Mouse (Mus musculus): ENCODE measurements around the gene Rdh16f2. TPM values are rescaled to one million over a fixed set of nuclear protein-coding genes. Genes with fewer than 3 reads are reported as not detected.
"Not testable (repeated sequence)": the region's sequence is repeated elsewhere in the genome, so short reads cannot be mapped to it uniquely, and the experiment has no call there.

The Rdh16f2 gene
- not detected in 2 replicates for total RNA-seq (2017)

DNA sequence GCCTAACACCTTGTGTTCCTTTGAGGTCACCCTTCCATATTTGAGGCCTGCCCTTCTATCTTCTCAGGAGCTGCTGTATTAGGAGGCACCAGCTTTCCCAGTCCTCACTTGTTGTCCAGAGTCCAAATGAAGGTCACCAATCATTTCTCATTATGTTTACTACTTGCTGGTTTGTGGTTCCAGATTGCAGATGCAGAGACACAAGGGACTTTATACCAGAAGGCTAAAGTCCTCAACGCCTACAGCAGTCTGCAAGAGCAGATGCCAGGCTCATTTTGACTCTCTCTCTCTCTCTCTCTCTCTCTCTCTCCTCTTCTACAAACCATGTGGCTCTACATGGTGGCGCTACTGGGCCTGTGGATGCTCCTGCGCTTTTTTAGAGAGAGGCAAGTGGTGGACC, at the start of gene Rdh16f2:
Rdh16f2 (plus strand) TSS at position 243 of the 400 bp plus-strand sequence.
- no peak for ATAC-seq (replicated peaks; ENCODE audit: low read depth, poor library complexity, severe bottlenecking)

DNA sequence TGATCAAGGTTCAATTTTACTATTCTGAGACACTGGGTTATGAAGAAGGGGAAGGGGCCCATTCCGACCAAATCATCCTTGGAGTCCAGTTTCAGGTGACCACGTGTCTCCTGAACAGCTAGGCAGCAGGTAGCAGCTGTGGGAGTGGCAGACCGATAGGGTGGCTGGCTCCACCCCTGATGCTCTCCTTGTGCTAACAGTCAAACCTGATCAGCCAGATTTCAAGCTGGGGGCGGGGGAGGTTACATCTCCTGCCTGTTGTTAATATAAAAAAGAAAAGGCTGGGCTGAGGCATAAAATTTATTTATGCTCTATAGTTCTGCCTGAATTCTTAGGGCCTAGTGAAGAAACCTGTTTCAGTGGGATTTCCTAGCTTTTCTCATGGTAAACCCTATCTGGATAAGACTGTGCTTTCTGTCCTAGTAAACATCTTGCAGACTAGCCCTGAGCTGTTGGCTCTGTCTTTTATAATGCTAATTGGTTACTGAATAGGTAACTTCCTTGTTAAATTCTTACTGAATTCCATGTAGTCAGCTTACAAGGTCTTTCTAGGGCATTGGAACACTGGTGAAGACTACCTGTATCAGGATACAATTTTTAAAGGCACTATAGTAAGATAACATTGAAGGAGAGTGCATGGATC, 48.9 kb upstream of the Rdh16f2 start:
- not testable (repeated sequence) for ATAC-seq (replicated peaks; ENCODE audit: low read depth, poor library complexity, severe bottlenecking)

DNA sequence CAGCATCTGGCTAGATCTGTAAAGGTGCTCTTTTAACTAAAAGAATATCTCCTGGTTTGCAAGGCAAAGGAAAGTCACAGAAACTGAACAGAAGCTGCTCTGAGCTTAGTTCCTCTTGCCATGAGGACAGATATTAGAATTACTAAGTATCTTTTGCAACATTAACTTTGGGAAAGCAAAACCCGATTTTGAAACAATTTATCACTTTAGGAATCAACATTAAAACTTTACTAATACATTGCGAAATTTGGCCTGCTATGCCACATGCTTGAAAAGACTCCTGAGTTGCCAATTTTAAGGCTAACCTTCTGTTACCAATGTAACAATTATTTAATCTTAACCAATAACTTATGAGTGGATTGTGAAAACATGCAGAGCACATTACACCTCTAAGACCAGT, 44.5 kb upstream of the Rdh16f2 start:
- ATAC-seq (replicated peaks; ENCODE audit: low read depth, poor library complexity, severe bottlenecking), result not testable (repeated sequence)

DNA sequence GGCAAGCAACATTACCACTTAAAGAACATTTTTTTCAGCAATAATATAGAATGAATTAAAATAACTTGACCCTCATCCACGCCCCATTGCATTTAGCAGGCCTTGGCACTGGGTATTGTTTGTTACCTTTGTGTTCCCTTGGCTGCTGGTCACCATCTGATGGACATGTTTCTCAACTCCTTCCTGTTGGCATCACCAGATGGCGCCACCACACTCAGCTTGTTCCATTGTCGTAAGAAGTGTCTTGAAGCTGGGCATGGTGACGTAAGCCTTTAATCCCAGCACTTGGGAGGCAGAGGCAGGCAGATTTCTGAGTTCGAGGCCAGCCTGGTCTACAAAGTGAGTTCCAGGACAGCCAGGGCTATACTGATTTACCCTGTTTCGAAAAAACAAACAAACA, 40.9 kb upstream of the Rdh16f2 start:
- 0 out of 2 replicates have a peak, but pooled peaks have one; percentile 50 for ATAC-seq (replicated peaks; ENCODE audit: low read depth, poor library complexity, severe bottlenecking)

DNA sequence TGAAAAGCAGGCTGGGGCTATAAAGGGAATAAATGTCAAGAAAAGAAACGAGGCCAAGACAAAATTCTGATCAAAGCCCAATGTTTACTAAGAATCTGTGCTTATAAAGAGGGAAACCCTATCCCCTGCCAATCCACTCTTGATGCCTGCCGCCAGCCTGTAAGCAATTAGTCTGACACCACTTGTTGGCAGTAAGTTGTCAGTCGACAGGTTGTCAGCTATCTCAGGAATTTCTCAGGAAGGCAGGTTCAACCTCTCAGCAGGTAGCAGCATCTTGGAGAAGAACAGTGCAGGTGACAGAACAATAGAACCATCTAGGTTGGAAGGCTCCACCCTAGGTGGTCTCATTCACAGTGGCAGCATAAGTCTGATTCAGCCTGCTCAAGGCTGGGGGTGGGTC, 37.2 kb upstream of the Rdh16f2 start:
- no peak for ATAC-seq (replicated peaks; ENCODE audit: low read depth, poor library complexity, severe bottlenecking)

DNA sequence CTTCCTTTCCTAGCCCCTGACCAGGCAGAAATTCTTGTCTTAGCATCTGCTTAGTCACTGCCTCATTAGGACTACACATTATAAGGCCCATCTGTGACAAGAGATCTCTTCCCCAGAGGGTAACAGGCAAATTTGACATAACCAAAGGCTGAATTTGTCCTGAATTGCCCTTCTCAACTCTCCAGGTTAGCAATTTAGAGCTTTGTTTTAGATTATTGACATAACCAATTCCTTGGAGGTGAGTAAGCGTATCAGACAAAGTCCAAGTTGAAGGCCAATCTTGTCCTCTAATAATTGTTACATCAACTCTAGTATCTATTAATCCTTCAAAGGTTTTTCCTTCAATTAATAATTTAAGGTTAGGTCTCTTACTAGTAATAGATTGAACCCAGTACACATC, 32.1 kb upstream of the Rdh16f2 start:
- not testable (repeated sequence) for ATAC-seq (replicated peaks; ENCODE audit: low read depth, poor library complexity, severe bottlenecking)

DNA sequence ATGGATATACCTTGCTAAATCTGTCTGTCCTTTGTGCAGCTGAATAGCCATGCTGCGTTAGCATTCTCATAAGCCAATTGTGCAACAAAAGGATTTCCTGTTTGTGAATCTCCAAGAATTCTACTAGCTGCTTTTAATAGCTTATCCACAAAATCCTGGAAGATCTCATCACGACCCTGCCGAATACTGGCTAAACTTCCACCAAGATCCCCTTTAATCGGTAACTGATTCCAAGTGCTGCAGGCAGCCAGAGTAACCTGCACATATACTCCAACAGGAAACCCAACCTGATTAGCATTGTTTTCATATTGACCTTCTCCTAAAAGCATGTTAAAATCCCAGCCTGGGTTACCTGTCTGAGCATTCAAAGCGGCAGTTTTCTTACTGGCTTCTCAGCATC, 31.0 kb upstream of the Rdh16f2 start:
- no peak for ATAC-seq (replicated peaks; ENCODE audit: low read depth, poor library complexity, severe bottlenecking)

DNA sequence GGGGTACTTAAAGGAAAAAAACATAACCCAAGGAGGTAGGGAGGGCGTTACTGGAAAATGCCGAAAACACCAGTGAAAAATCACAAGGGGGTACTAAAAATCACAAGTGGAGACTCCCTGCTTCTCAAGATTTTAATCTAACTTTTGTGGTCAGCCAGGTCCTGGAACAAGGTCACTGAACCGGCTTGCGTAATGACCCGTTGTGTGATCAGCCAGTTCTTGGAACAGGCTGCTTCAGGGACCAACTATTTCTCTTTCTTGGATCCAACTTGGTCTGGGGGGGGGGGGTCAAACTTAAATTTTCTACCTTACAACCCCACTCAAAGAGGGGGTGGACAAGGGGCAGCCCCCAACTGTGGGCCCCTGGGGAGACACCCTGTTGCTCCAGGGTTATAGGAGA, 28.5 kb upstream of the Rdh16f2 start:
- not testable (repeated sequence) for ATAC-seq (replicated peaks; ENCODE audit: low read depth, poor library complexity, severe bottlenecking)

DNA sequence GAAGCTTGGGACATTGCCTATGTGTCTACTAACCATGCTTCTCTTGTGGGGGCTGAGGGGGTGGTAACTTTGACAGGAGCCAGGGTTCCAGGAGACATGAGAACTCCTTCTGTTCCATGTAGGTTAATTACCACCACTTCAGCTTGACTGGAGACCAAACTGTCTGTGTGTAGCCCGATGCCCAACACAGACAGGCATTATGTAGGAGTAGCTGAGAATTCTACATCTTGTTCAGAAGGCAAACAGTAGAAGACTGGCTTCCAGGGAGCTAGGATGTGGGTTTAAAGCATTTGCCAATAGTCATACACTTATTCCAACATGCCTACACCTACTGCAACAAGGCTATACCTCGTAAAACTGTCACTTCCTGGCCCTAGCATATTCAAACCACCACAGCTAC, 27.7 kb upstream of the Rdh16f2 start:
- ATAC-seq (replicated peaks; ENCODE audit: low read depth, poor library complexity, severe bottlenecking), result no peak

DNA sequence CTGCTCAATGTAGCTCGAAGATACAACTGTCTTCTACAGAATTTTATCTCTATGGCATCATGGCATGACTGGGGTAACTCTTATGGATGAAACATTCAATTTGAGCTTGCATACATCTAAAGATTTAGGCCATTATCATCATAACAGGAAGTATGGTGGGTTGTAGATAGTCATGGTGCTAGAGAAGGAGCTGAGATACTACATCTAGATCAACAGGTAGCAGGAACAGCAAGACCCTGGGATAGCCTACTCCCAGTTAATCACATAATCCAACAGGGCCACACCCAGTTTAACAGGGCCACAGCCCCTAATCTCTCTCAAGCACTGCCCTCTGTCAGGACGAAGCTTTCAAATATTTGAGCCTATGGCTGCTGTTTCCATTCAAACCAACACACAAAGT, 25.5 kb upstream of the Rdh16f2 start:
- no peak for ATAC-seq (replicated peaks; ENCODE audit: low read depth, poor library complexity, severe bottlenecking)

DNA sequence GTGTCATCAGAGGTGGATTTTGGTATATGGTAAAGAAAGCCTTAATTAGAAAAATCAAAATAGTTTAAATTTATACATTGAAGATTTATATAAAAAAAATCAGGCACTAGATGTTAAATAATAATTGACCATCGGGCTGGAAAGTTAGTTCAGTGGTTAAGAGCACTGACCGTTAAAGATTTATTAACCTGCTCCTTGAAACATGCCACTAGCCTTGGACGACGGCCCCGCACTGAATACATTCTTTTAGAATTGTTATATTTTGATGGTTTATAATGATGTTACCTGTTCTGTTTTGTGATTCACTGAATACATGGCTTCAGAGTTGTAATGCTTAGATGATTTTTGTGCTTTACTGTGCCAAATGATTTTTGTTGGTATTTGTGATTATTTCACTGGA, 20.3 kb upstream of the Rdh16f2 start:
- not testable (repeated sequence) for ATAC-seq (replicated peaks; ENCODE audit: low read depth, poor library complexity, severe bottlenecking)

DNA sequence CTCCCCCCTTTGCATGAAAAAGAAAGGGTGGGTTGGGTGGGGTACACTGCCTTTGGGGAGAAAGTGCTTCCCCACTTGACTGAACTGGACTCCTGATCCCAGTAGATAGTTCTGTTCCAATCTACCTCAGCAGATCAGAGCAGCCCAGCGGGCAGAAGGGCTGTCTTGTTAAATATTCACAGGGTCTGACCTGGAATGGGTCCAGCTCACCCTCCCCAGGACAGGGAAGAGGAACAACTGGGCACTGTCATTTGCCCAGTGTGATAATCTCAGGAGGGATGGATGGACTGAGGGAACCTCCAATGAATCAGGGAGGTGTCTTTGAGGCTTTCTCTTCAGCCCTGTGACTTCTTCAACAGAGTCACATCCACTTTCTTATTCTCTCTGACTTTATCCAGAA, 18.2 kb upstream of the Rdh16f2 start:
- ATAC-seq (replicated peaks; ENCODE audit: low read depth, poor library complexity, severe bottlenecking), result no peak

DNA sequence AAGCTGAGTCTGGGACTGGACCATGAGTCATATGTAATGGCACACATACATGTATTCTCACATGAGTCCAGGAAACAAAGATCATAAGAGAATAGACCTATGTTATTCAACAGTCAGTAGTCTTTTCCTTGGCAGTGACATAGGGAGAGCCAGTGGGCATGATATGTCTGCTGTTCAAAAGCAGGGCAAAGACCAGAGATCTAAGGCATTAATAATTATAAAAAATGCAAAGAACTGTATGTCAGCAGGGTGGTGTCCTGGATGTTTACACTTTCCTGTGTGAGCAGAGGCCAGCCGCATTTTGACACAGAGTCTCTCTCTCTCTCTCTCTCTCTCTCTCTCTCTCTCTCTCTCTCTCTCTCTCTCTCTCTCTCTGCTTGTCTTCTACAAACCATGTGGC, 16.6 kb upstream of the Rdh16f2 start, which contains the start of gene Rdh19:
Rdh19 (plus strand) TSS at position 301 of the 400 bp plus-strand sequence.
- no peak for ATAC-seq (replicated peaks; ENCODE audit: low read depth, poor library complexity, severe bottlenecking)

DNA sequence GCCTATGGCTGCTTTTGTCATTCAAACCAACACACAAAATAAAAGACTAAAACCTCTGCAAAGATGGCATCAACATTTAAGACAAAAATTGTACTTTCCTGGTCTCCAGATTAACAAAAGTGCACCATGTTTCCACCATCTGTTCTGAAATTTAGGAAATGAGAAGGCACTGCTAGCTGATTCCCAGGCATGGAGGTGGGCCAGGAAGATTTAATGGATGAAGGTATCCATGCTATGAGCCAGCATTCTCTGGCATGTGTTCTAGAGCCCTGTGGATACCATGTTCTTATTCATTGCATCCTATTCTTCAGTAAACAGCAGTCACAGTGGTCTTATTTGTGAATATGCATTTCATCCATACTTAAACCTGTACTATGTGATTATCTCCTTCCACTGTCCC, 9.9 kb upstream of the Rdh16f2 start:
- no peak for ATAC-seq (replicated peaks; ENCODE audit: low read depth, poor library complexity, severe bottlenecking)

DNA sequence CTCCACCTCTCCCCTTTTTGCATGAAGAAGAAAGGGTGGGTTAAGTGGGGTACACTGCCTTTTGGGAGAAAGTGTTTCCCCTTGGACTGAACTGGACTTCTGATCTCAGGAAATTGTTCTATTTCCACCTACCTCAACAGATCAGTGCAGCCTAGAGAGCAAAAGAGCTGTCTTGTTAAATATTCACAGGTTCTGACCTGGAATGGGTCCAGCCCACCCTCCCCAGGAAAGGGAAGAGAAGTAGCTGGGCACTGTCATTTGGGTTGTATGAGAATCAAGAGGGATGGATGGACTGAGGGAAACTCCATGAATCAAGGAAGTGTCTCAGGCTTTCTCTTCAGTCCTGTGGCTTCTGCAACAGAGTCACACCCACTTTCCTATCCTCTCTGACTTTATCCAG, 1.3 kb upstream of the Rdh16f2 start:
- ATAC-seq (replicated peaks; ENCODE audit: low read depth, poor library complexity, severe bottlenecking), result no peak

DNA sequence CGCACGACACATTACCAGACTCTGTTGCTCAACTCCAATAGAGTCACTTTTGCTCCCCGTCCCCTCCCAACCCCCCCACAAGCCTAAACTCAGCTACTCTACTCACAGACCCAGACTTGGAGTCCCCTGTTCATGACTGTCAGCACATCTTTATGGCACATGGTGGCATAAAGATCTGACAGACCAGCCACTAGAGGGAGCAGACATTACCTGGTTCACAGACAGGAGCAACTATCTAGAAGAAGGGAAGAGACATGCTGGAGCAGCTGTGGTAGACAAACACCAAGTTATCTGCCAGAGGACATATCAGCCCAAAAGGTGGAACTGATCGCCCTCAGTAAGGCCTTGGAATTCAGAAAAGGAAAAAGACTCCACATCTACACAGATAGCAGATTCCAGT, 6.2 kb downstream of the Rdh16f2 start:
- ATAC-seq (replicated peaks; ENCODE audit: low read depth, poor library complexity, severe bottlenecking), result 0 out of 2 replicates have a peak, but pooled peaks have one; percentile 29

DNA sequence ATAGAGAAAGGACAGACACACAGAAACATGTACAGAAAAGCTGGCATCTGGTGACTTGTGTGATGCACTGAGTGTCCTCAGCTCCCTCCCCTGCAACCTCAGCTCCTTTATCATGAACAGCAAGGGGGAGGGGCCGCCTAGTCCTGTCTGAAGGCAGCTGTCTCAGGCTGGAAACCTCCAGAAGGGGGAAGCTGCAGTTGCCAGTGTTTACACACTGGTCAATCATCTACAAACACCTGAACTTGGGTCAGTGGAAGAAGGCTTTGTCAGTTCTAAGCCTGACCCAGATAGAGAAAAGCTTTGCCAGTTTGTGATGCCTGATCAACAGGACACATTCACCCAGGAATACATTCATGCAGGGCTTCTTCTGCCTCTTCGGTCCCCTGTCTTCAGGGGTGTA, 11.4 kb downstream of the Rdh16f2 start:
- peak; percentile 63 for ATAC-seq (replicated peaks; ENCODE audit: low read depth, poor library complexity, severe bottlenecking)

DNA sequence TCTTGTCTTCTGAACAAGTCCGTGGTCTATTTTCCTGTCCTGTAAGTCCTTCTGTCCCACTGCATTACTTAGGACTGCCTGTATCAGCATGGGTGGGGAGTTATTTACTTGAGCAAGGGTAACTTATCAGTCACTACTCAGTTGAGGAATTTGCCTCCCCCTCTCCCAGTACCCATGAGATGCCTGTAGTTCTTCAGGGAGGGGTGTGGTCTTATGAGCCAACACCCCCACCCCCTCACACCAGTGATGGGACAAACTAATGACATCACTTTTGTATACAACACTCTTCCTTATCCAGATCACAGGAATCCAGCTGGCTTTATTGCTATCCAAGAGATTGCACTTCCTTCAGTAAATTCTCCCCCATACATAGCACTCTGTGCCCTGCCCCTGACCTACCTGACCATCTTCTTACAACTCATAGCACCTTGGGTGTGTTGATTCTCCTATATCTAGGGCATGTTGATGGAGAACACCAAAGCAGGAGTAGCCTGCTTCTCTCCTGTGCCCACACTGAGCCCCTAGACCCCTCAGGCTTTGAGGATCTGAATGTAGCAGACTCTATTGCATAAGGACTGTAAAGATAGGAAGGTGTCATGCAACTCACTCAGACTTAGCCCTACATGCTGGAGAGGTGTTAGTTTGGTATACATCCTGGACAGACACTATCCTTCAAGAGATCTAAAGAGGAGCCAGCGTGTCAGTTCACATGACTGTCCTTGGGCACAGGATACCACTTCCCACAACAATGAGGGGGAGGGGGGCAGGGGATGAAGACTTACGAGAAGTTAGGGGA, 12.2 kb downstream of the Rdh16f2 start:
- no peak for ATAC-seq (replicated peaks; ENCODE audit: low read depth, poor library complexity, severe bottlenecking)

DNA sequence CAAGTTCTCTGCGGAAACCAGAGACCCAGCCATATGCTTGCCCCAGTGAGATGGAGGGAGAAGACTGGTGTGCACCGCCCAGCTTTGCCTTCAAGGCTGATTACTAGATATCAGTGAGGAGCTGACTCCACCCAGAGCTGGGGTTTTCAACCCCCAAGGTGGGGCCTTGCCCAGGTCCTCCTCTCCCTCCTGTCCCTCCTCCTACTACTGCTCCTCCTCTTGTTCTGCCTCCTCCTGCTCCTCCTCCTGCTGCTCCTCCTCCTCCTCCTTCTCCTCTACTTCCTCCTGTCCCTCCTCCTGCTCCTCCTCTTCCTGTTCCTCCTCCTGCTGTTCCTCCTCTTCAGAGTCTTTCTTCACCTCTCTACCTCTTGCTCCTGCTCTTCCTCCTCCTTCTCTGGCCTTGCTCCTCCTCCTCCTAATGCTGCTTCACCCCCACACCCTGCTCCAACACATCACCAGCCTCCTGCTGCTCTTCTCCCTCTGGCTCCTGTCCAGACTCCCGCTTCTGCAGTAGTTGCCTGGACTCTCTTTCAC, 12.9 kb downstream of the Rdh16f2 start:
- 0 out of 2 replicates have a peak, but pooled peaks have one; percentile 29 for ATAC-seq (replicated peaks; ENCODE audit: low read depth, poor library complexity, severe bottlenecking)

DNA sequence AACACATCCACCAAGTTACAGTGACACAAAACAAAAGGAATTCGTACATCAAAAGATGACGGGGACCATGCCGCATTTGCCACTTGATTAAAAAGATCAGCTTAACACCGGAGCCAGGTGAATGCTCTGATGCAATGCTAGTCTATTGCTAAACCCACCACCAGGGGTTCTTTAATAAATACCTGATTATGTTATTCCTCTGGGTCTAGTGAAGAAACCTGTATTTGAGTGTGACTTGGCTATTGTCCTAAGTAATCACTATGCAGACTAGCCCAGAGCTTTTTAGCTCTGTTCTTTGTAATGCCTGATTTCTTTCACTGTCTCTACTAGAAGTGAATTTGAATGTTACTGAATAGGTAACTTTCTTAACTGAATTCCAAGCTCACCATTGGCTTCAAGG, 14.8 kb downstream of the Rdh16f2 start:
- no peak for ATAC-seq (replicated peaks; ENCODE audit: low read depth, poor library complexity, severe bottlenecking)

DNA sequence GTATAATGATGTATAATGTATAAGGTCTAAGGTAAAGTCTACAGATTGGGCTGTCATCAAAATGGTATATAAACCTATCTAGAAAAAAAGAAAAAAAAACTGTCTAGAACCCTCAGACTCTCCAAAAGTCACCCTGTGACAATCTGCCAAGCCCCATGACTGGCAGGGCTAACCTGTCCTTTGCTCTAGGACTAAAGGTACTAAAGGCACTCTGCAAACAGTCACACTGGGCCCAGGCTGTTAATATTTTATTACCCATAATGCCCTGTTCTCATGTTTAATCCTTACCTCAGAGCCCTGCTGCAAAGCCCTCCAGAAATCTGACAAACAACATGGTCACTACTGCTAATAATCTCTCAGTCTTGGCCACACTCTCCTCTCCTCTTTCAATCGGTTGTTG, 20.3 kb downstream of the Rdh16f2 start:
- no peak for ATAC-seq (replicated peaks; ENCODE audit: low read depth, poor library complexity, severe bottlenecking)
